Mouse (Mus musculus) adrenal gland, postnatal 10 days (tissue): ENCODE results near the gene Hspb7. TPM values are rescaled to one million over a fixed set of nuclear protein-coding genes. Genes with fewer than 3 reads are reported as not detected.

Experiments used
- DNase-seq: peaks from one replicate; pipeline ENCODE4 v3.0.0; 2021; ENCODE audit warnings: mixed read lengths
- total RNA-seq, 2 experiments: library from RNA; stranded (reverse); gene quantifications; 2 replicates each; pipeline ENCODE4 v1.2.3; 2021

Hspb7 gene
- total RNA-seq, 2 experiments from 2014 or later: 9.0 to 31.7 TPM

- no peak for DNase-seq
Observed at GRCm38 (mm10) chr4:141469343-141469742, 48.8 kb downstream of the Hspb7 start.

- no peak for DNase-seq
Observed at GRCm38 (mm10) chr4:141471491-141471890, 50.9 kb downstream of the Hspb7 start.

GRCm38 (mm10) chr4:141472641-141473321 is 52.2 kb downstream of the Hspb7 start:
- no peak for DNase-seq

GRCm38 (mm10) chr4:141474431-141474830 is 53.9 kb downstream of the Hspb7 start:
- DNase-seq: no peak

Other genes with a start within 250 kb of the Hspb7 start
- gene Rsg1, start 206.8 kb upstream of the Hspb7 start, total RNA-seq: 1 to 10 TPM; 1.5 to 1.7 TPM
- gene Arhgef19, start 181.3 kb upstream of the Hspb7 start, total RNA-seq: 10 to 100 TPM; 29.0 to 31.0 TPM
- 10 to 100 TPM; 13.4 to 18.1 TPM for gene Epha2, start 119.5 kb upstream of the Hspb7 start, total RNA-seq
- gene Fam131c, start 52.6 kb upstream of the Hspb7 start, total RNA-seq: 10 to 100 TPM; 15.4 to 25.8 TPM
- gene Clcnka, start 22.1 kb upstream of the Hspb7 start, total RNA-seq: not detected
- not detected for gene Clcnkb, start 4.8 kb upstream of the Hspb7 start, total RNA-seq
- not detected for gene Srarp, start 15.3 kb downstream of the Hspb7 start, total RNA-seq
- gene Zbtb17, start 23.9 kb downstream of the Hspb7 start, total RNA-seq: 10 to 100 TPM; 16.2 to 20.0 TPM
- gene Spen, start 117.8 kb downstream of the Hspb7 start, total RNA-seq: 10 to 100 TPM; 36.6 to 55.2 TPM
- 10 to 100 TPM; 14.8 to 21.6 TPM for gene Fblim1, start 185.3 kb downstream of the Hspb7 start, total RNA-seq
- 1 to 10 TPM; 7.9 to 9.5 TPM for gene Tmem82, start 197.9 kb downstream of the Hspb7 start, total RNA-seq
- 10 to 100 TPM; 36.1 to 39.2 TPM for gene Slc25a34, start 203.0 kb downstream of the Hspb7 start, total RNA-seq
- 10 to 100 TPM; 37.6 to 42.2 TPM for gene Plekhm2, start 244.1 kb downstream of the Hspb7 start, total RNA-seq